Mouse (Mus musculus) liver, embryonic 12.5 days (tissue): ENCODE measurements around the gene Lpcat3. TPM values are rescaled to one million over a fixed set of nuclear protein-coding genes. Genes with fewer than 3 reads are reported as not detected.

Source experiments
- ATAC-seq: fragments of 200-750 bp; cut with Nextera tagmentation; 2 replicates; pipeline ENCODE4 v1.8.0; 2017; ENCODE audit warnings: moderate number of reproducible peaks, mild to moderate bottlenecking, moderate library complexity
- H3K27ac ChIP-seq: fragments of 300-500 bp; sonication (generic); 2 replicates; pipeline ENCODE4 v1.5.1; 2016; ENCODE audit warnings: mild to moderate bottlenecking
- H3K27me3 ChIP-seq: fragments of 300-500 bp; sonication (generic); replicated peaks from 2 replicates; pipeline ENCODE4 v1.6.1; 2016; ENCODE audit warnings: mild to moderate bottlenecking, moderate library complexity
- H3K36me3 ChIP-seq: fragments of 300-500 bp; sonication (generic); 2 replicates; pipeline ENCODE4 v1.6.1; 2016; ENCODE audit warnings: mild to moderate bottlenecking, moderate library complexity
- H3K4me1 ChIP-seq: fragments of 300-500 bp; sonication (generic); 2 replicates; pipeline ENCODE4 v1.6.1; 2016
- H3K4me2 ChIP-seq: fragments of 300-500 bp; sonication (generic); 2 replicates; pipeline ENCODE4 v1.6.1; 2016; ENCODE audit warnings: mild to moderate bottlenecking, moderate library complexity
- H3K4me3 ChIP-seq: fragments of 300-500 bp; sonication (generic); 2 replicates; pipeline ENCODE4 v1.5.1; 2016; ENCODE audit warnings: mild to moderate bottlenecking, moderate library complexity
- H3K9ac ChIP-seq: fragments of 300-500 bp; sonication (generic); 2 replicates; pipeline ENCODE4 v1.6.1; 2016; ENCODE audit warnings: mild to moderate bottlenecking, moderate library complexity
- H3K9me3 ChIP-seq: fragments of 300-500 bp; sonication (generic); replicated peaks from 2 replicates; pipeline ENCODE4 v1.6.1; 2016; ENCODE audit warnings: mild to moderate bottlenecking, moderate library complexity
- WGBS: fragments of 180-500 bp; shearing (Covaris S2); methylation state at CpG from one replicate; pipeline ENCODE4 v1.1.7; 2016; ENCODE audit not compliant: insufficient replicate concordance; 5-methylcytosine and 5-hydroxymethylcytosine counted together
- polyA plus RNA-seq: library from polyadenylated mRNA; unstranded; fragments of >200 nt; fragmentation: Nextera tagmentation; extraction: Ambion mirVana; gene quantifications from 2 replicates; pipeline ENCODE4 v1.2.1, GENCODE M21; 2016

Gene Lpcat3
- polyA plus RNA-seq, 1 experiment from 2014 or later: 67.1 TPM

DNA sequence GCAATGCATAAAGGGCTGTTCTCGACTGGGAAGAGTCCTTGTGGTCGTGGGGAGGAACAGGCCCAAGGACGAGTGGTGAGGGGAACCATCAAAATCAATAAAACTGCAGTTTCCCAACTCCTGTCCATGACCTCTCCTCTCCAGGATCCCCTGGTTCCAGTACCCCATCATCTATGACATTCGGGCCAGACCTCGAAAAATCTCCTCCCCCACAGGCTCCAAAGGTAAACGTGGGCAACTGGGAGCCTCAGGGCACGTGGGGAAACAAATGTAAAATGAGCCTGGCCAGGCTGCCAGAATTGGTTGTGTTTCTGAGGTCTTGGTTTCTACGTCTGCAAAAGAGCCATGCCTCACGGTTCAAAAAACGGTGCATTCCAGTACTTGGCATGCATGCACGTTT lies 50.1 kb downstream of the Lpcat3 start:
- Histone ChIP-seq H3K4me1 (peaks cover 74% of the 10 kb centered on the region), H3K4me2 (peak overlapping the region; percentile 95)

DNA sequence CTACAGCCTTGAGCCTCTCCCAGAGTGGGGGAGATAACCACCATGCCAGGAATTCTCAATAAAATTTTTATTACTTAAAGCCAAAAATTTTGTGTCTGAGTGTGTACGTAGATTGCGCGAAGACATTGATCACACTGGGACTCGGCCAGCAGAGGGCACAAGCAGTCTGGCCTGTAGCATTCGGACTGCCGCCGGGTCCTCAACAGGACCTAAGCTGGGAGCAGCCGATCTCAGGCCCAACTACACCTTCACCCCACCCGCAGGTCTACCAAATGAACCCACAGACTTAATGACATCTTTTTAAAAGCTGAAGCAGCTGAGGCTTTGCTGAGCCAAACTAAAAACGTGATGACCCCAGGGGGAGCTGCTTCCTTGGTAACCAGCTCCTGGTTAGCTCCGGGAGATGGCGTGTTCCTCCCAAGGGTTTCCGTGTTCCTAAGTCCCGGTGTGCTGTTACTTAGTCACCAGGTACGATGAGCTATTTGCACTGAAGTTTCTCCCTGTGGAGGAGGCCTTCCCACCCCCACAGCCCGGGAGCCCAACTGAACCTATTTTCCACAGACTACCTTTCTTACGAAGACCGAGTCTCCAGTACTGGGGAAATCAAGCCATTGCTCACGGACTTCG lies 54.1 kb downstream of the Lpcat3 start:
- no peak overlapping the region for H3K4me2 ChIP-seq
- H3K4me3 ChIP-seq: no peak overlapping the region
- ATAC-seq: no peak
- H3K27me3 ChIP-seq: no peaks in the 10 kb centered on the region
- H3K36me3 ChIP-seq: peaks cover 50% of the 10 kb centered on the region
- peaks cover 78% of the 10 kb centered on the region for H3K4me1 ChIP-seq
- H3K9me3 ChIP-seq: no peaks in the 10 kb centered on the region
- H3K9ac ChIP-seq: no peak overlapping the region
- H3K27ac ChIP-seq: peak overlapping the region; percentile 3; the same call in 1 of the 2 replicates
- 71% methylated on average over 20 of the region's 20 CpGs for WGBS

More for the DNA sequence above, 50.1 kb downstream of the Lpcat3 start:
- Histone ChIP-seq H3K9ac (peak overlapping the region; percentile 88), H3K9me3 (no peaks in the 10 kb centered on the region), H3K27ac (peak overlapping the region; percentile 89), H3K27me3 (no peaks in the 10 kb centered on the region), H3K36me3 (peaks cover 74% of the 10 kb centered on the region), H3K4me3 (peak overlapping the region; percentile 89)
- no peak for ATAC-seq
- WGBS: 11% methylated on average over 11 of the region's 11 CpGs

DNA sequence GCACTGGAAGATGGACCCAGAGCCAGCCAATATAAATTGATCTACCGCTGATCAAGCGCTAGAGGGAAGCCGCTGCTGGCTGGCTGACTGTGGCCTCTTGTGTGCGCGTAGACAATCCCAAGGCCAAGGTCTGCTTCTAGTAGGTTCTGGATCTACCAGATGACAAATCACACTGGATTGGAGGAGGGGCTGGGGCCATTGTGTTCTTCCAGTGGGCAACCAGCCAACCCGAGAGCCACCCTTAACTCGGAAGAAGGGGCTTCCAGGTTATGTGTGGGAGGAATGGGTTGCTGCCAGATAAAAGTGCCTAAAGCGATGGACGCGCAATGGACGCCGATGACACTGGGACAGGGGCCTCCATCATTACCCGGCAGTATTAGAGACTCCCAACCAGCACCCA lies 55.1 kb downstream of the Lpcat3 start:
- peaks cover 50% of the 10 kb centered on the region for H3K36me3 ChIP-seq
- H3K27me3 ChIP-seq: no peaks in the 10 kb centered on the region
- H3K9me3 ChIP-seq: no peaks in the 10 kb centered on the region
- no peak overlapping the region for H3K4me3 ChIP-seq
- no peak for ATAC-seq
- H3K27ac ChIP-seq: peak overlapping the region; percentile 69
- WGBS: 77% methylated on average over 13 of the region's 13 CpGs
- no peak overlapping the region for H3K4me2 ChIP-seq
- no peak overlapping the region for H3K9ac ChIP-seq
- H3K4me1 ChIP-seq: peaks cover 76% of the 10 kb centered on the region

DNA sequence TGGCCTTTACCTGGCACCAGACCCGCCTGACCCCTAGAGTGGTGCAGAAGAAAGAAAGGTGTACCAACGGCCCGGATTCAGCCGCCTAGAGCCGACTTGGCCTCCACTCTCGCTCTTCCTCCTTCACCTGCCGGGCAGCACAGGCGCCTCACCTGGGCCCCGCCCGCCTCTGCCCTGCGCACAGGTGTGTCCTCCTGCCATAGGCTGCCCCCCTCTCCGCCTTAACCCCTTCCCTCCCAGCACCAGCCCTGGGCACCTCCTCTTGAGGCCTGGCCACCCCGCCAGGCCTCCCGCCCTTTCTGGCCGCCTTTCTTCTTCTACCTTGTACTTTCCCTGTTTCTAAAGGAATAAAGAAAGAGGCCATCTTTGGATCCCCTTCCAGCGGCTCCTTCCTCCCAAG lies 55.9 kb downstream of the Lpcat3 start:
- peaks cover 75% of the 10 kb centered on the region for H3K4me1 ChIP-seq
- peaks cover 43% of the 10 kb centered on the region for H3K36me3 ChIP-seq
- 83% methylated on average over 13 of the region's 16 CpGs for WGBS
- H3K27ac ChIP-seq: peak overlapping the region; percentile 69
- ATAC-seq: no peak
- H3K9me3 ChIP-seq: no peaks in the 10 kb centered on the region
- no peaks in the 10 kb centered on the region for H3K27me3 ChIP-seq
- H3K4me2 ChIP-seq: peak overlapping the region; percentile 43
- no peak overlapping the region for H3K4me3 ChIP-seq
- peak overlapping the region; percentile 53 for H3K9ac ChIP-seq

DNA sequence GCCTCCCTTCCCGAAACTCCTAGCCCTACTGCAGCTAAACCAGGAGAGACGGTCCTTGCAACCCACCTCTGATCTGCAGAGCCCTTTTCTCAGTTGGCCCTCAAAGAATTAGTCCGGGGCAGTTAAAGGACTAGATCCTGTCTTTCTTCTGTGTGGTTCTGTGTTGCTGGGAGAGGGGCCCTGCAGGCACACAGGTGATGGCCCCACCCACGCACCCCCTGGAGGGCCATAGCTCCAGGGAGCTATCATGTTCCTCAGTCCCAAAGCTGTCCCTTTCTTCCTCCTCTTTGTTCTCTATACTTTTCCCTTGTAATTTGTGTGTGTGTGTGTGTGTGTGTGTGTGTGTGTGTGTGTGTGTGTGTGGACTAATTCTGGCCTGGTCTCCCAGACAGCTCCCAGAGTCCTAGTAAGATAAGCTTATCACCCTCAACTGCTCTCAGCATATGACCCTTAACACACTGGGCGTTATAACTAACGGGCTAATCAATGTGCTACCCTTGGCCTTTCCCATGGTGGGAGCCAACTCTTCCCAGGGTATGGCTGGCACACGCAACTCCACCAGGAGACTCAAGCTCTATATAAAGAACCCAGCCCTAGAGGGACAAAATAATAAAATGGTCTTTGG lies 56.6 kb downstream of the Lpcat3 start:
- no peaks in the 10 kb centered on the region for H3K9me3 ChIP-seq
- no peaks in the 10 kb centered on the region for H3K27me3 ChIP-seq
- ATAC-seq: peak; percentile 91
- peak overlapping the region; percentile 69 for H3K27ac ChIP-seq
- H3K4me2 ChIP-seq: peak overlapping the region; percentile 43
- H3K4me1 ChIP-seq: peaks cover 75% of the 10 kb centered on the region
- WGBS: 33% methylated on average over 7 of the region's 7 CpGs
- H3K4me3 ChIP-seq: no peak overlapping the region
- peaks cover 36% of the 10 kb centered on the region for H3K36me3 ChIP-seq
- peak overlapping the region; percentile 53 for H3K9ac ChIP-seq

DNA sequence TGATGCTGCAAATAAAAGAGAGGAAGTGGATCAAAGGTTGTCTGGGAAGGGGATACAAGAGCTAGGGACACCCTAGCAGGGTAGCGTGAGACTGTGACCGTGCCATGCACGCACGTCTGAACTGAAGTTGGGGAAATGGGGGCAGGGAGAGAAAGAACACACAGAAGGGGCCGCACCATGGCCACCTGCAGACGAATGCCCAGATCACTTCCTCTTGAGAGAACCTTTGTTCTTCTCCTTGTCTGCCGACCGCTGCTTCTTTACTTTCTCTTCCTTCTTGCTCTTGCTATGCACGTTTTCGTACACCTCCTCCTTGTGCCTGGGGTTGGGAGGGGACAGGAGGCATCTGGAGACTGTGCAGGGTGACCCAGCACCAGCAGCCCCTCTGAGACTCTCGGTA lies 58.1 kb downstream of the Lpcat3 start:
- ATAC-seq: no peak
- Histone ChIP-seq H3K4me3 (no peak overlapping the region), H3K4me1 (peaks cover 76% of the 10 kb centered on the region), H3K9me3 (no peaks in the 10 kb centered on the region), H3K27me3 (no peaks in the 10 kb centered on the region), H3K36me3 (peaks cover 25% of the 10 kb centered on the region), H3K9ac (no peak overlapping the region), H3K4me2 (no peak overlapping the region), H3K27ac (peak overlapping the region; percentile 69)
- WGBS: 72% methylated on average over 11 of the region's 11 CpGs

DNA sequence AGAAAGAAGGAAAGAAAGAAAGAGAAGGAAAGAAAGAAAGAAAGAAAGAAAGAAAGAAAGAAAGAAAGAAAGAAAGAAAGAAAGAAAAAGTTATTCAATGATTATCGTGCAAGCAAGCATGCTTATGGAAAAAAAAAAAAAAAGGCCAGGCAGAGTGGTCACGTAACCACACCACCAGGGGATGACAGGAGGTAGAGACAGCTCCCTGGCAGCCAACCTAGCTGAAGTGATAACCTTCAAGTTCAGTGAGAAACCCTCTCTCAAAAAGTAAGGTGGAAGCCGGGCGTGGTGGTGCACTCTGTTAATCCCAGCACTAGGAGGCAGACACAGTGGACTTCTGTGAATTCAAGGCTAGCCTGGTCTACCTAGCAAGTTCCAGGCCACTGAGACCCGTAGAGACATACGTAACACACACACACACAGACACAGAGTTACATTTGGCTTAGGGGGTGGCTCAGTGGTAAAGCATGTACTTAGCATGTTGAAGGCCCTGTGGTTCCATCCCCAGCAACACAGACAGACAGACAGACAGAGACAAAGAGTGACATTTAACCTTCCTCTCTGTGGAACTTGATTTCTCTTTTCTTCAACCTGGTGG lies 60.1 kb downstream of the Lpcat3 start:
- ATAC-seq: no peak
- H3K4me2 ChIP-seq: no peak overlapping the region
- no peak overlapping the region for H3K9ac ChIP-seq

DNA sequence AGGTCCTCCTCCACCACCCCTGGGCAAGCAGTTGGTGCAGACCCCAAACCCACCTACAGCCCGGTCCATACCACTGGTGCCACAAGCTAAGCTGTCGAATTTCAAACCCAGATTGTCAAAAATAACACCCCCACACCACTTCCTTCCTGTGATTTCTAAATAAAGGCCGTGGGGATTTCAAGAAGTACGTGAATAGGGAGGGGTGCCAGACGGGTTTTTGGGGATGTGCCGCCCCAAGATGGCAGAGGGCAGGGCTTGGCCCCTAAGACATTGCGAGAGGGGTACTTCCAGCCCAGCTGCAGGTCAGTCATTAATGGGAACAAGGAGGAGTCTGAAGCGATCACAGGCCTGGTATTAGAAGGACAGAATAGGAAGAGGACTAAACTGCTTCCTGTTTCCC lies 60.7 kb downstream of the Lpcat3 start:
- Histone ChIP-seq H3K4me3 (no peak overlapping the region), H3K27ac (peak overlapping the region; percentile 33), H3K9me3 (no peaks in the 10 kb centered on the region), H3K36me3 (peaks cover 20% of the 10 kb centered on the region), H3K9ac (no peak overlapping the region), H3K4me2 (no peak overlapping the region), H3K4me1 (peaks cover 56% of the 10 kb centered on the region), H3K27me3 (no peaks in the 10 kb centered on the region)
- no peak for ATAC-seq
- WGBS: 53% methylated on average over 8 of the region's 8 CpGs

More for the DNA sequence above, 60.1 kb downstream of the Lpcat3 start:
- 71% methylated on average over 6 of the region's 6 CpGs for WGBS
- H3K36me3 ChIP-seq: peaks cover 16% of the 10 kb centered on the region
- H3K27me3 ChIP-seq: no peaks in the 10 kb centered on the region
- H3K4me3 ChIP-seq: no peak overlapping the region
- peak overlapping the region; percentile 18; the same call in 1 of the 2 replicates for H3K27ac ChIP-seq
- no peaks in the 10 kb centered on the region for H3K9me3 ChIP-seq
- peaks cover 62% of the 10 kb centered on the region for H3K4me1 ChIP-seq

DNA sequence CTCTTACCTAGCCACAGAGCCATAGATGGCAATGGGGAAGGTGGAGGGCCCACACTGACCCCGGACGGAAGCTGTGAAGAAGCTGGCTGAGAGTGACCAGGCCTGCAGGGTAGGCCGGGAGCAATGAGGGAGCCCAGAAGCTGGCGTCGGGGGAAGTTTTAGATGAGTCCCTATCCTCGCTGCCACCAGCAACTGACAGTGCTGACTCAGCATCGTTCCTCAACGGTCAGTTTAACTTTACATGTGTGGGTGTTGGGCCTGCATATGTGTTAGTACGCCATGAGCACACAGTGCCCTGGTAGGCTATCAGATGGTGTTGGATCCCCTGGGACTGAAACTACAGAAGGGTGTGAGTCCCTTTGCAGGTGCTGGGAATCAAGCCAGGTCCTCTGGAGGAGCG lies 61.6 kb downstream of the Lpcat3 start:
- no peak overlapping the region for H3K4me2 ChIP-seq
- 0 out of 2 replicates have a peak overlapping the region, but pooled peaks have one; percentile 33 for H3K27ac ChIP-seq
- WGBS: 57% methylated on average over 10 of the region's 10 CpGs
- no peak overlapping the region for H3K4me3 ChIP-seq
- no peaks in the 10 kb centered on the region for H3K27me3 ChIP-seq
- no peak overlapping the region for H3K9ac ChIP-seq
- peaks cover 47% of the 10 kb centered on the region for H3K4me1 ChIP-seq
- H3K9me3 ChIP-seq: no peaks in the 10 kb centered on the region
- H3K36me3 ChIP-seq: peaks cover 21% of the 10 kb centered on the region
- no peak for ATAC-seq

DNA sequence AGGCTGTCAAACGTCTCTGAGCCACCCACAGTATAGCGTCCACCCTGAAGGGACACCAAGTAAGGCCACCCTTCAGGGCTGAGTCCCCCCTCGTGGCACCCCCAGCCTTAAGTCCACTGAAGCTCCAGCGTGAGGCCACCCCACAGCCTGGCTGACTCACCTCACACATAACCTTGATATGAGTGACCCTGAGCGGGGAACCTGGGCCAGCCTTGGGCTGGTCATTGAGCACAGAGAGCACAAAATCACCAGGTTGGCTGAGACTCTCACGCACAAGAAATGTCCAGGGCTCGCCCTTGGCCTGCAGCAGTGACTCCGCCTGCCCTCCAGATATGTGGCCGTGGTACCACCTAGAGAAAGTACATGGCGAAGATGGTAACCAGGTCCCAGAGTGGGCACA lies 65.8 kb downstream of the Lpcat3 start:
- H3K4me2 ChIP-seq: no peak overlapping the region
- H3K36me3 ChIP-seq: peaks cover 21% of the 10 kb centered on the region
- no peak for ATAC-seq
- no peaks in the 10 kb centered on the region for H3K9me3 ChIP-seq
- H3K4me1 ChIP-seq: peaks cover 49% of the 10 kb centered on the region
- 78% methylated on average over 10 of the region's 10 CpGs for WGBS
- no peak overlapping the region for H3K9ac ChIP-seq
- H3K27ac ChIP-seq: no peak overlapping the region
- no peak overlapping the region for H3K4me3 ChIP-seq
- no peaks in the 10 kb centered on the region for H3K27me3 ChIP-seq

DNA sequence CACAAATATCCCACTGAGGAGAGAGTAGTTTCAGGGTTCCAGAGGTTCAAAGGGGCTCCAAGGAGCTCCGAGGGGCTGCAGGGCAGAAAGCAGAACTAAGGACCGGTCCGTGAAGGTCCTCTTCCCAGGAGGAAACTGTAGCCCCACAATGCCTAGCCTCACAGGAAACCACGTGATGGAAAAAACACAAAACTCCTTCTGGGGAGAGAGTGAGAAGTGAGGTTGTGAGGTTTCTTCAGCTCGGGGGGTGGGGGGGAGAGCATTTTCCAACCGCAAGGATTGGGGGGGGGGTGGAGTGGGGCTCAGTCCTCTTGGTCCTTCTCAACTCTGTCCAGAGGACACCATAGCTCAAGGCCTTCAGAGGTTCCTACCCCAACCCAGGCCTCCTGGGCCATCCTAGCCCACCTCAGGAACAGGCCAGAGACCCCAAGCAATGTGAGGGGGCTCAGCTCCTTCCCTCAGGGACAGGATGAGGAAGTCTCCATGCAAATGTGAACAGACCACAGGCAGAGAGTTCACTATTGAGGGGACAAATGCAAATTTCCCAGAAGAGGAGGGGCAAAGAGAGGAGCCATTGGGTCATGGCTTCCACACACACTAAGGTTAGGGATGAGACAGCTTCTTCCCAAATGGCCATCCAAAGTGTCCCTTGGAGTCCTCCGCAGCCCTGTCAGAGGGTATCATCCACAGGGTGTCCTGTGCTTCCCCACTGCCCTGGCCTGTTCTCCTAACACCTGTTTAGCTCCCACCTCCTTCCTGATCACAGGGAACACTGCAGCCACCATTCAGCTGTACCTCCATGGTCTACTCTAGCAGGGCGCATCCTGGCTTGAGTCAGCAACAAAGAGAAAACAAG lies 67.3 kb downstream of the Lpcat3 start:
- no peak overlapping the region for H3K4me3 ChIP-seq
- H3K4me1 ChIP-seq: peaks cover 45% of the 10 kb centered on the region
- no peak overlapping the region for H3K9ac ChIP-seq
- 49% methylated on average over 8 of the region's 8 CpGs for WGBS
- no peaks in the 10 kb centered on the region for H3K27me3 ChIP-seq
- peak overlapping the region; percentile 66 for H3K27ac ChIP-seq
- no peaks in the 10 kb centered on the region for H3K9me3 ChIP-seq
- peaks cover 21% of the 10 kb centered on the region for H3K36me3 ChIP-seq
- ATAC-seq: no peak
- peak overlapping the region; percentile 26; the same call in 1 of the 2 replicates for H3K4me2 ChIP-seq
